Comparison of ENCODE assay signal across 12 mouse cellular contexts in the genomic region with DNA sequence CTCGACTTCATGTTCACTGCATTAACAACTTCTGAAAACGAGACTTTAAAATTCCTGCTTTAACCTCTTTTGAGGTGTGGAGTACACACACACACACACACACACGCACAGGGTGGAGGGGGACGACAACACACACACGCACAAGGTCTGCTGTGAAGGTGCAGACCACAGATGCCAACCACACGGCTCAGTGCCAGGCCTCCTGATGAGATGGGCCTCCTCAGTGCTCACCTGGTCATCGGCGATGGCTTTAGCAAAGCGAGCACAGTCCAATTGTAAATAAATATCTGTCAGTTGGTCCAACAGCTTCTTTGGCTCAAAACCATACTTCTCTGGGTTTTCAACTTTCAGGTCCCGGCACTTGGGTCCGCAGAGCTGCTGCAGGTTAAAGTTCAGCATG. TPM values are rescaled to one million over a fixed set of nuclear protein-coding genes. Genes with fewer than 3 reads are reported as not detected.
DNase-seq lines count a peak whose midpoint lies in the region.
"Had no signal": no experiment of that assay in that cellular context is flagged by ENCODE, and none has a peak within 500 bp of the region (broad histone marks: within the 10 kb centered on the region; RNA-seq: fewer than 3 reads in every experiment).

No protein-coding gene starts in this region.

- peak; percentile 80 for DNase-seq in cerebellum, adult 11-12 months
- no peak for DNase-seq in cerebellum, postnatal 4 days (ENCODE audit: low spot score in 2 of 2)
- DNase-seq in cerebellum, adult 18-20 months = peak; percentile 72 to 74
- DNase-seq in cerebellum, adult 9-10 months = peak; percentile 80
- DNase-seq in cerebellum, postnatal 25 days = peak; percentile 84 to 90
- no peak for DNase-seq in gastrocnemius, postnatal 25 days
- DNase-seq in embryo, embryonic 10.5 days (ENCODE audit: low spot score) = no peak
- DNase-seq: adrenal gland, postnatal 14 days; forebrain, postnatal 0 days; gastrocnemius, postnatal 36 days; heart, adult 11 months; heart, postnatal 36 days had no signal

RNA-seq across cellular contexts. Expression of gene Kif1b, which starts 27.4 kb away (rescaled TPM):
- total RNA-seq in gastrocnemius, postnatal 25 days (2021) = 100 to 1,000 TPM; 304 to 308 TPM

Comparison
In these comparisons a context has a peak if more than half of its experiments do, and no peak if none do; other contexts are left out.
1. DNase-seq: peak in cerebellum, adult 11-12 months (single experiment), cerebellum, adult 18-20 months (2 of 2), cerebellum, adult 9-10 months (single experiment) and cerebellum, postnatal 25 days (2 of 2); none in cerebellum, postnatal 4 days (0 of 2), gastrocnemius, postnatal 25 days (single experiment) and embryo, embryonic 10.5 days (single experiment).